Mouse (Mus musculus) lung, postnatal 0 days (tissue): Measurements from ENCODE around the gene Ywhag.

Experiments
- CTCF ChIP-seq: IDR thresholded peaks from 2 replicates; pipeline ENCODE4 v1.5.1; 2016; ENCODE audit warnings: antibody characterized with exemption, mild to moderate bottlenecking
- EP300 ChIP-seq: IDR thresholded peaks from 2 replicates; pipeline ENCODE4 v1.6.1; 2016; ENCODE audit warnings: antibody characterized with exemption, mild to moderate bottlenecking, control low read depth

- TF ChIP-seq EP300 = no peak
- no peak for TF ChIP-seq CTCF
These were observed 66.5 kb downstream of the Ywhag start for GRCm38 (mm10) chr5:135867637-135868593.
